Mouse (Mus musculus) embryonic facial prominence, embryonic 13.5 days (tissue): ENCODE data around the gene Apod. TPM values are rescaled to one million over a fixed set of nuclear protein-coding genes. Genes with fewer than 3 reads are reported as not detected.

Experiments
- microRNA-seq: library from miRNA; unstranded; fragments of <30 nt; microRNA quantifications from one replicate; pipeline ENCODE4, GENCODE M21; 2016
- polyA plus RNA-seq: library from polyadenylated mRNA; unstranded; fragments of >200 nt; fragmentation: Nextera tagmentation; extraction: Ambion mirVana; gene quantifications from 2 replicates; pipeline ENCODE4 v1.2.1, GENCODE M21; 2015

Apod gene
- polyA plus RNA-seq, 1 experiment from 2014 or later = 66.5 TPM

Small RNA genes lying within 50 kb of the gene (microRNA-seq; reads per million reads assigned to microRNA genes)
- not detected for gene Gm27415

Other genes with a start within 250 kb of the Apod start
- 22.4 and 22.5 TPM in 2 replicates for gene Xxylt1, start 233.4 kb downstream of the Apod start, polyA plus RNA-seq
- gene Acap2, start 113.6 kb downstream of the Apod start, polyA plus RNA-seq = 22.6 and 25.1 TPM in 2 replicates
- gene Ppp1r2, start 39.5 kb downstream of the Apod start, polyA plus RNA-seq = 77.5 and 90.8 TPM in 2 replicates
- 23.7 and 31.9 TPM in 2 replicates for gene Bdh1, start 107.5 kb upstream of the Apod start, polyA plus RNA-seq